15 mouse cellular contexts compared by ENCODE assay signal in genomic region chr3:90606185-90606584, GRCm38 (mm10). TPM values are rescaled to one million over a fixed set of nuclear protein-coding genes. Genes with fewer than 3 reads are reported as not detected.
DNase-seq lines count a peak whose midpoint lies in the region; ATAC-seq and TF ChIP-seq lines count a peak whose summit lies in the region.
"Had no signal": no experiment of that assay in that cellular context is flagged by ENCODE, and none has a peak within 500 bp of the region (broad histone marks: within the 10 kb centered on the region; RNA-seq: fewer than 3 reads in every experiment).

No protein-coding gene starts in this region.

- WGBS in kidney, postnatal 0 days = 72% methylated on average over 6 of the region's 6 CpGs
- WGBS in limb, embryonic 12.5 days = 57% methylated on average over 6 of the region's 6 CpGs

- no peaks in the 10 kb centered on the region for H3K36me3 ChIP-seq in kidney, postnatal 0 days (ENCODE audit: insufficient read depth, low read length)
- H3K36me3 ChIP-seq in limb, embryonic 12.5 days = no peaks in the 10 kb centered on the region

- no peak overlapping the region for H3K9ac ChIP-seq in kidney, postnatal 0 days (ENCODE audit: low read depth, low read length)
- no peak overlapping the region for H3K9ac ChIP-seq in limb, embryonic 12.5 days (replicated peaks)

- H3K4me3 ChIP-seq in kidney, postnatal 0 days (replicated peaks; ENCODE audit: low read depth, low read length) = no peak overlapping the region
- no peak overlapping the region for H3K4me3 ChIP-seq in limb, embryonic 12.5 days (replicated peaks)
- H3K4me3 ChIP-seq: heart, adult 2 months had no signal

- no peaks in the 10 kb centered on the region for H3K9me3 ChIP-seq in kidney, postnatal 0 days (replicated peaks; ENCODE audit: low read length)
- no peaks in the 10 kb centered on the region for H3K9me3 ChIP-seq in limb, embryonic 12.5 days

- DNase-seq in kidney, postnatal 0 days (ENCODE audit: low spot score) = peak; percentile 83
- DNase-seq in kidney, postnatal 25 days = no peak
- DNase-seq in NIH3T3 (ENCODE audit: low read depth) = peak; percentile 97
- peak; percentile 74 for DNase-seq in embryo, embryonic 11 days
- no peak for DNase-seq in thymus, adult 18-20 months
- DNase-seq in spleen, postnatal 10 days (ENCODE audit: low spot score in 2 of 2) = no peak
- no peak for DNase-seq in adrenal gland, adult 2 months
- DNase-seq: adrenal gland, adult 8-10 months; cerebellum, adult 18-20 months; kidney, adult 11 months had no signal

- H3K27me3 ChIP-seq in kidney, postnatal 0 days (ENCODE audit: insufficient read depth, low read length) = no peaks in the 10 kb centered on the region
- no peaks in the 10 kb centered on the region for H3K27me3 ChIP-seq in limb, embryonic 12.5 days

- H3K4me1 ChIP-seq in kidney, postnatal 0 days (replicated peaks; ENCODE audit: insufficient read depth, low read length) = peaks cover 3% of the 10 kb centered on the region; the same call in 1 of the 2 replicates
- peaks cover 40% of the 10 kb centered on the region for H3K4me1 ChIP-seq in limb, embryonic 12.5 days (replicated peaks)

- H3K4me2 ChIP-seq in kidney, postnatal 0 days (ENCODE audit: low read length) = no peak overlapping the region
- no peak overlapping the region for H3K4me2 ChIP-seq in limb, embryonic 12.5 days

- no peak for ATAC-seq in kidney, postnatal 0 days (replicated peaks; ENCODE audit: low FRiP score, low read depth)
- no peak for ATAC-seq in limb, embryonic 12.5 days (ENCODE audit: insufficient number of reproducible peaks, insufficient read depth, low FRiP score, low TSS enrichment, low read depth)

- H3K27ac ChIP-seq in kidney, postnatal 0 days = 0 out of 2 replicates have a peak overlapping the region, but pooled peaks have one; percentile 21
- peak overlapping the region; percentile 90 for H3K27ac ChIP-seq in limb, embryonic 12.5 days
- H3K27ac ChIP-seq: heart, adult 2 months had no signal

- no peak for TF ChIP-seq CTCF in kidney, postnatal 0 days (IDR thresholded peaks at IDR 0.05; ENCODE audit: low read depth)

RNA-seq across cellular contexts. Expression of gene S100a5, which starts 2.1 kb away (rescaled TPM):
- polyA plus RNA-seq in kidney, postnatal 0 days (2015; fragmentation: Nextera tagmentation; extraction: Ambion mirVana) = 0.77 and 1.4 TPM in 2 replicates
- not detected in 2 replicates for polyA plus RNA-seq in limb, embryonic 12.5 days (2016; fragmentation: Nextera tagmentation; extraction: Ambion mirVana)
- total RNA-seq in adrenal gland, adult 2 months (2021) = not detected
- not detected in 2 replicates for polyA plus RNA-seq in adrenal gland, adult 2 months (2012; rRNA removed)
- total RNA-seq: adrenal gland, adult 8-10 months; heart, adult 2 months; left cerebral cortex, postnatal 36 days; megakaryocyte-erythroid progenitor cell, adult 5-6 weeks; MEL had no signal
- polyA plus RNA-seq: heart, adult 2 months had no signal

RNA-seq across cellular contexts. Expression of gene S100a4, which starts 2.6 kb away (rescaled TPM):
- 11.5 and 18.3 TPM in 2 replicates for polyA plus RNA-seq in kidney, postnatal 0 days (2015; fragmentation: Nextera tagmentation; extraction: Ambion mirVana)
- polyA plus RNA-seq in limb, embryonic 12.5 days (2016; fragmentation: Nextera tagmentation; extraction: Ambion mirVana) = 3.5 and 4.7 TPM in 2 replicates
- 10 to 100 TPM in 1 of 2 experiments, 1 to 10 TPM in 1; 3.1 to 20.7 TPM for total RNA-seq in adrenal gland, adult 2 months (2021)
- polyA plus RNA-seq in adrenal gland, adult 2 months (2012; rRNA removed) = 0.88 and 1.0 TPM in 2 replicates

RNA-seq across cellular contexts. Expression of gene Gm42674, which starts 4.5 kb away (rescaled TPM):
- polyA plus RNA-seq in kidney, postnatal 0 days (2015; fragmentation: Nextera tagmentation; extraction: Ambion mirVana) = not detected in 2 replicates
- polyA plus RNA-seq in limb, embryonic 12.5 days (2016; fragmentation: Nextera tagmentation; extraction: Ambion mirVana) = not detected in 2 replicates
- not detected for total RNA-seq in adrenal gland, adult 2 months (2021)
- not detected in 2 replicates for polyA plus RNA-seq in adrenal gland, adult 2 months (2012; rRNA removed)
- total RNA-seq: adrenal gland, adult 8-10 months; heart, adult 2 months; left cerebral cortex, postnatal 36 days; megakaryocyte-erythroid progenitor cell, adult 5-6 weeks; MEL had no signal
- polyA plus RNA-seq: heart, adult 2 months had no signal

RNA-seq across cellular contexts. Expression of gene S100a6, which starts 6.5 kb away (rescaled TPM):
- polyA plus RNA-seq in kidney, postnatal 0 days (2015; fragmentation: Nextera tagmentation; extraction: Ambion mirVana) = 395 and 525 TPM in 2 replicates
- polyA plus RNA-seq in limb, embryonic 12.5 days (2016; fragmentation: Nextera tagmentation; extraction: Ambion mirVana) = 25.4 and 30.1 TPM in 2 replicates
- 100 to 1,000 TPM in 1 of 2 experiments, 10 to 100 TPM in 1; 29.3 to 101 TPM for total RNA-seq in adrenal gland, adult 2 months (2021)
- polyA plus RNA-seq in adrenal gland, adult 2 months (2012; rRNA removed) = 43.4 and 55.2 TPM in 2 replicates

RNA-seq across cellular contexts. Expression of gene S100a2, which starts 16.1 kb away (rescaled TPM):
- not detected in 2 replicates for polyA plus RNA-seq in kidney, postnatal 0 days (2015; fragmentation: Nextera tagmentation; extraction: Ambion mirVana)
- polyA plus RNA-seq in limb, embryonic 12.5 days (2016; fragmentation: Nextera tagmentation; extraction: Ambion mirVana) = not detected in 2 replicates
- total RNA-seq in adrenal gland, adult 2 months (2021) = not detected
- polyA plus RNA-seq in adrenal gland, adult 2 months (2012; rRNA removed) = not detected in 2 replicates
- total RNA-seq: adrenal gland, adult 8-10 months; heart, adult 2 months; left cerebral cortex, postnatal 36 days; megakaryocyte-erythroid progenitor cell, adult 5-6 weeks; MEL had no signal
- polyA plus RNA-seq: heart, adult 2 months had no signal

Comparison
In these comparisons a context has a peak if more than half of its experiments do, and no peak if none do; other contexts are left out.
1. DNase-seq: peak in kidney, postnatal 0 days (single experiment), NIH3T3 (single experiment) and embryo, embryonic 11 days (single experiment); none in kidney, postnatal 25 days (0 of 2), thymus, adult 18-20 months (0 of 2), spleen, postnatal 10 days (0 of 2) and adrenal gland, adult 2 months (single experiment).